In the genomic region with DNA sequence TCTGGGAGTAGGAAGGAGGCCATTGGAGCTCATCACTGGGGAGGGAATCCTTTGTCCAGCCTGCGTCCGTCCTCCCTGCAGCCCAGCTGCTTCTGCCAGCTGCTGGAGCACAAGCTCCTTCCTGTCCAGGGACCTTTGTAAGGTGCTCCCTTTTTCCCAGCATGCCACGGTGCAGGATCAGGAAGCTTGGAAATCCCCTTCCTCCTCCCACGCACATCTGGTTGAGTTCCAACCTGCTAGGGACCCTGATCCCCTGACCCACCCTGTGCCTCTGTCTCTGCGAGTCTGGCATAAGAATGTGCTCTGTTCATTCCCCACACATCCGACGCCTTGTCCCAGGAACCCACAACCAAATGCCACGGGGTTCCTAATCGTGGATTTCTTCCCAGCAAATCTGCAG, we compare ENCODE assay signal across 8 mouse cellular contexts. TPM values are rescaled to one million over a fixed set of nuclear protein-coding genes. Genes with fewer than 3 reads are reported as not detected.
A peak's percentile ranks its signal among the peaks of the same experiment; 100 is the strongest.
DNase-seq lines count a peak whose midpoint lies in the region; ATAC-seq and TF ChIP-seq lines count a peak whose summit lies in the region.

No protein-coding gene starts in this region.

- WGBS in hindbrain, postnatal 0 days, result 49% methylated on average over 9 of the region's 9 CpGs
- WGBS in midbrain, postnatal 0 days, result 66% methylated on average over 9 of the region's 9 CpGs

- no peaks in the 10 kb centered on the region for H3K27me3 ChIP-seq in hindbrain, postnatal 0 days (ENCODE audit: insufficient read depth, low read length)
- H3K27me3 ChIP-seq in midbrain, postnatal 0 days (ENCODE audit: insufficient read depth, low read length), result 0 out of 2 replicates have a peak, but pooled peaks cover 4% of the 10 kb centered on the region

- no peak for TF ChIP-seq CTCF in left cerebral cortex, adult 2 months (IDR thresholded peaks at IDR 0.05)
- TF ChIP-seq CTCF in embryonic fibroblast, embryonic 13.5 days (IDR thresholded peaks at IDR 0.05; ENCODE audit: borderline replicate concordance, insufficient read depth, low read length), result no peak
- no peak for TF ChIP-seq CTCF in hindbrain, postnatal 0 days (IDR thresholded peaks at IDR 0.05; ENCODE audit: low read depth)
- TF ChIP-seq CTCF in midbrain, postnatal 0 days (IDR thresholded peaks at IDR 0.05), result no peak

- ATAC-seq in hindbrain, postnatal 0 days, result no peak
- no peak for ATAC-seq in midbrain, postnatal 0 days (ENCODE audit: low FRiP score)
- ATAC-seq in megakaryocyte progenitor cell, adult 5-6 weeks (replicated peaks; ENCODE audit: poor library complexity), result no peak

- peak overlapping the region; percentile 97 for H3K27ac ChIP-seq in left cerebral cortex, adult 2 months
- 0 out of 2 replicates have a peak overlapping the region, but pooled peaks have one; percentile 45 for H3K27ac ChIP-seq in embryonic fibroblast, embryonic 13.5 days (ENCODE audit: insufficient read depth, low read length)
- H3K27ac ChIP-seq in hindbrain, postnatal 0 days, result peak overlapping the region; percentile 71
- H3K27ac ChIP-seq in midbrain, postnatal 0 days (ENCODE audit: low read depth, low read length), result peak overlapping the region; percentile 55; the same call in 1 of the 2 replicates

- H3K4me3 ChIP-seq in left cerebral cortex, adult 2 months, result no peak overlapping the region
- no peak overlapping the region for H3K4me3 ChIP-seq in embryonic fibroblast, embryonic 13.5 days (ENCODE audit: insufficient read depth, low read length)
- no peak overlapping the region for H3K4me3 ChIP-seq in hindbrain, postnatal 0 days (ENCODE audit: low read length)
- no peak overlapping the region for H3K4me3 ChIP-seq in midbrain, postnatal 0 days (ENCODE audit: low read depth, low read length)

- TF ChIP-seq POLR2A in embryonic fibroblast, embryonic 13.5 days (IDR thresholded peaks at IDR 0.05; ENCODE audit: low read depth, low read length), result no peak

- DNase-seq in left cerebral cortex, adult 2 months (ENCODE audit: extremely low spot score in 1 of 2, low spot score in 2 of 2), result no peak
- DNase-seq in left cerebral cortex, postnatal 14 days (ENCODE audit: low spot score in 2 of 2), result no peak
- no peak for DNase-seq in hindbrain, postnatal 0 days (ENCODE audit: low spot score)
- no peak for DNase-seq in midbrain, postnatal 0 days (ENCODE audit: low spot score)
- no peak for DNase-seq in thymus, postnatal 4 days
- no peak for DNase-seq in T-cell, adult 2 months (ENCODE audit: low spot score)

- no peak overlapping the region for H3K9ac ChIP-seq in hindbrain, postnatal 0 days (replicated peaks; ENCODE audit: low read length)
- no peak overlapping the region for H3K9ac ChIP-seq in midbrain, postnatal 0 days (replicated peaks; ENCODE audit: low read length, poor library complexity, severe bottlenecking)

- no peaks in the 10 kb centered on the region for H3K9me3 ChIP-seq in hindbrain, postnatal 0 days (ENCODE audit: low read length)
- no peaks in the 10 kb centered on the region for H3K9me3 ChIP-seq in midbrain, postnatal 0 days (ENCODE audit: low read length)

- H3K4me2 ChIP-seq in hindbrain, postnatal 0 days (ENCODE audit: low read depth, low read length), result no peak overlapping the region
- H3K4me2 ChIP-seq in midbrain, postnatal 0 days (ENCODE audit: low read depth, low read length, poor library complexity, severe bottlenecking), result no peak overlapping the region

- intact Hi-C loops in left cerebral cortex, adult 2 months (cut with DNase I), result no loop called here
- intact Hi-C loops in left cerebral cortex, postnatal 14 days (cut with DNase I), result no loop called here

- H3K4me1 ChIP-seq in embryonic fibroblast, embryonic 13.5 days (ENCODE audit: control insufficient read depth, insufficient read depth, low read length), result peaks cover 41% of the 10 kb centered on the region
- H3K4me1 ChIP-seq in hindbrain, postnatal 0 days (ENCODE audit: insufficient read depth, low read length), result peaks cover 25% of the 10 kb centered on the region
- H3K4me1 ChIP-seq in midbrain, postnatal 0 days (ENCODE audit: insufficient read depth, low read length), result 0 out of 2 replicates have a peak, but pooled peaks cover 6% of the 10 kb centered on the region

- H3K36me3 ChIP-seq in hindbrain, postnatal 0 days (ENCODE audit: insufficient read depth, low read length), result peaks cover 6% of the 10 kb centered on the region; the same call in 1 of the 2 replicates
- peaks cover 27% of the 10 kb centered on the region for H3K36me3 ChIP-seq in midbrain, postnatal 0 days (ENCODE audit: insufficient read depth, low read length)

RNA-seq across cellular contexts. Expression of gene Smim24, which starts 18.1 kb away (rescaled TPM):
- 1 to 10 TPM; 1.3 to 1.4 TPM for total RNA-seq in left cerebral cortex, adult 2 months (2021)
- total RNA-seq in left cerebral cortex, postnatal 14 days (2021), result 1 to 10 TPM; 1.8 to 1.9 TPM
- polyA plus RNA-seq in embryonic fibroblast, embryonic 13.5 days (2011; ENCODE audit: insufficient read length, low read depth, missing spikeins), result 0.58 and 2.2 TPM in 2 replicates
- total RNA-seq in hindbrain, postnatal 0 days (2014; rRNA removed), result 2.9 and 3.7 TPM in 2 replicates
- 1.4 and 1.7 TPM in 2 replicates for polyA plus RNA-seq in hindbrain, postnatal 0 days (2015; fragmentation: Nextera tagmentation; extraction: Ambion mirVana)
- 1.5 and 1.7 TPM in 2 replicates for total RNA-seq in midbrain, postnatal 0 days (2014; rRNA removed)
- 1.1 and 2.0 TPM in 2 replicates for polyA plus RNA-seq in midbrain, postnatal 0 days (2015; fragmentation: Nextera tagmentation; extraction: Ambion mirVana)
- 31.0 and 31.4 TPM in 2 replicates for total RNA-seq in megakaryocyte progenitor cell, adult 5-6 weeks (2015)
- 7.5 and 17.1 TPM in 2 replicates for total RNA-seq in megakaryocyte progenitor cell, adult 5-6 weeks (2017)

RNA-seq across cellular contexts. Expression of gene Gm48552, which starts 22.2 kb away (rescaled TPM):
- 1 to 10 TPM; 5.1 to 7.1 TPM for total RNA-seq in left cerebral cortex, adult 2 months (2021)
- 1 to 10 TPM; 2.8 to 4.7 TPM for total RNA-seq in left cerebral cortex, postnatal 14 days (2021)
- polyA plus RNA-seq in embryonic fibroblast, embryonic 13.5 days (2011; ENCODE audit: insufficient read length, low read depth, missing spikeins), result 1.1 TPM in 1 of 2 replicates, not detected in the other
- 7.5 TPM in 2 replicates for total RNA-seq in hindbrain, postnatal 0 days (2014; rRNA removed)
- 2.7 and 4.0 TPM in 2 replicates for polyA plus RNA-seq in hindbrain, postnatal 0 days (2015; fragmentation: Nextera tagmentation; extraction: Ambion mirVana)
- total RNA-seq in midbrain, postnatal 0 days (2014; rRNA removed), result 6.6 TPM in 1 of 2 replicates, not detected in the other
- polyA plus RNA-seq in midbrain, postnatal 0 days (2015; fragmentation: Nextera tagmentation; extraction: Ambion mirVana), result 1.6 and 3.9 TPM in 2 replicates
- total RNA-seq in megakaryocyte progenitor cell, adult 5-6 weeks (2015), result not detected in 2 replicates
- 0.46 TPM in 1 of 2 replicates, not detected in the other for total RNA-seq in megakaryocyte progenitor cell, adult 5-6 weeks (2017)

RNA-seq across cellular contexts. Expression of gene Gm48551, which starts 26.7 kb away (rescaled TPM):
- total RNA-seq in left cerebral cortex, adult 2 months (2021), result 1 to 10 TPM; 2.0 to 3.4 TPM
- total RNA-seq in left cerebral cortex, postnatal 14 days (2021), result 1 to 10 TPM; 2.4 to 3.2 TPM
- 1.4 TPM in 1 of 2 replicates, not detected in the other for polyA plus RNA-seq in embryonic fibroblast, embryonic 13.5 days (2011; ENCODE audit: insufficient read length, low read depth, missing spikeins)
- total RNA-seq in hindbrain, postnatal 0 days (2014; rRNA removed), result 2.1 and 3.3 TPM in 2 replicates
- 5.3 and 7.0 TPM in 2 replicates for polyA plus RNA-seq in hindbrain, postnatal 0 days (2015; fragmentation: Nextera tagmentation; extraction: Ambion mirVana)
- 0.88 and 2.7 TPM in 2 replicates for total RNA-seq in midbrain, postnatal 0 days (2014; rRNA removed)
- polyA plus RNA-seq in midbrain, postnatal 0 days (2015; fragmentation: Nextera tagmentation; extraction: Ambion mirVana), result 5.8 and 10.2 TPM in 2 replicates
- total RNA-seq in megakaryocyte progenitor cell, adult 5-6 weeks (2015), result 2.6 and 3.0 TPM in 2 replicates
- 0.62 and 1.7 TPM in 2 replicates for total RNA-seq in megakaryocyte progenitor cell, adult 5-6 weeks (2017)

RNA-seq across cellular contexts. Expression of gene Dohh, which starts 26.8 kb away (rescaled TPM):
- total RNA-seq in left cerebral cortex, adult 2 months (2021), result 10 to 100 TPM; 87.1 to 95.1 TPM
- total RNA-seq in left cerebral cortex, postnatal 14 days (2021), result 10 to 100 TPM; 82.4 to 88.6 TPM
- 37.7 and 50.1 TPM in 2 replicates for polyA plus RNA-seq in embryonic fibroblast, embryonic 13.5 days (2011; ENCODE audit: insufficient read length, low read depth, missing spikeins)
- total RNA-seq in hindbrain, postnatal 0 days (2014; rRNA removed), result 146 TPM in 2 replicates
- polyA plus RNA-seq in hindbrain, postnatal 0 days (2015; fragmentation: Nextera tagmentation; extraction: Ambion mirVana), result 111 and 114 TPM in 2 replicates
- 120 and 132 TPM in 2 replicates for total RNA-seq in midbrain, postnatal 0 days (2014; rRNA removed)
- 95.8 and 115 TPM in 2 replicates for polyA plus RNA-seq in midbrain, postnatal 0 days (2015; fragmentation: Nextera tagmentation; extraction: Ambion mirVana)
- total RNA-seq in megakaryocyte progenitor cell, adult 5-6 weeks (2015), result 9.3 and 13.7 TPM in 2 replicates
- total RNA-seq in megakaryocyte progenitor cell, adult 5-6 weeks (2017), result 36.5 and 52.5 TPM in 2 replicates

RNA-seq across cellular contexts. Expression of gene Fzr1, which starts 32.7 kb away (rescaled TPM):
- total RNA-seq in left cerebral cortex, adult 2 months (2021), result 10 to 100 TPM; 69.1 to 70.6 TPM
- total RNA-seq in left cerebral cortex, postnatal 14 days (2021), result 10 to 100 TPM; 74.8 to 80.3 TPM
- polyA plus RNA-seq in embryonic fibroblast, embryonic 13.5 days (2011; ENCODE audit: insufficient read length, low read depth, missing spikeins), result 26.4 and 26.7 TPM in 2 replicates
- 106 and 118 TPM in 2 replicates for total RNA-seq in hindbrain, postnatal 0 days (2014; rRNA removed)
- 131 and 134 TPM in 2 replicates for polyA plus RNA-seq in hindbrain, postnatal 0 days (2015; fragmentation: Nextera tagmentation; extraction: Ambion mirVana)
- 92.6 and 98.3 TPM in 2 replicates for total RNA-seq in midbrain, postnatal 0 days (2014; rRNA removed)
- 147 and 149 TPM in 2 replicates for polyA plus RNA-seq in midbrain, postnatal 0 days (2015; fragmentation: Nextera tagmentation; extraction: Ambion mirVana)
- total RNA-seq in megakaryocyte progenitor cell, adult 5-6 weeks (2015), result 17.1 and 21.7 TPM in 2 replicates
- total RNA-seq in megakaryocyte progenitor cell, adult 5-6 weeks (2017), result 17.3 and 17.8 TPM in 2 replicates

Comparison
In these comparisons a context has a peak if more than half of its experiments do, and no peak if none do; other contexts are left out.
1. H3K27ac ChIP-seq: peak in every context shown above with its lines; median percentile 97 in left cerebral cortex, adult 2 months; 71 in hindbrain, postnatal 0 days; 55 in midbrain, postnatal 0 days; 45 in embryonic fibroblast, embryonic 13.5 days.